Mouse (Mus musculus): Measurements from ENCODE around the gene Rtl5. TPM values are rescaled to one million over a fixed set of nuclear protein-coding genes. Genes with fewer than 3 reads are reported as not detected.

Gene Rtl5
- polyA plus RNA-seq (2017; shearing (Covaris generic)) = not detected

DNA sequence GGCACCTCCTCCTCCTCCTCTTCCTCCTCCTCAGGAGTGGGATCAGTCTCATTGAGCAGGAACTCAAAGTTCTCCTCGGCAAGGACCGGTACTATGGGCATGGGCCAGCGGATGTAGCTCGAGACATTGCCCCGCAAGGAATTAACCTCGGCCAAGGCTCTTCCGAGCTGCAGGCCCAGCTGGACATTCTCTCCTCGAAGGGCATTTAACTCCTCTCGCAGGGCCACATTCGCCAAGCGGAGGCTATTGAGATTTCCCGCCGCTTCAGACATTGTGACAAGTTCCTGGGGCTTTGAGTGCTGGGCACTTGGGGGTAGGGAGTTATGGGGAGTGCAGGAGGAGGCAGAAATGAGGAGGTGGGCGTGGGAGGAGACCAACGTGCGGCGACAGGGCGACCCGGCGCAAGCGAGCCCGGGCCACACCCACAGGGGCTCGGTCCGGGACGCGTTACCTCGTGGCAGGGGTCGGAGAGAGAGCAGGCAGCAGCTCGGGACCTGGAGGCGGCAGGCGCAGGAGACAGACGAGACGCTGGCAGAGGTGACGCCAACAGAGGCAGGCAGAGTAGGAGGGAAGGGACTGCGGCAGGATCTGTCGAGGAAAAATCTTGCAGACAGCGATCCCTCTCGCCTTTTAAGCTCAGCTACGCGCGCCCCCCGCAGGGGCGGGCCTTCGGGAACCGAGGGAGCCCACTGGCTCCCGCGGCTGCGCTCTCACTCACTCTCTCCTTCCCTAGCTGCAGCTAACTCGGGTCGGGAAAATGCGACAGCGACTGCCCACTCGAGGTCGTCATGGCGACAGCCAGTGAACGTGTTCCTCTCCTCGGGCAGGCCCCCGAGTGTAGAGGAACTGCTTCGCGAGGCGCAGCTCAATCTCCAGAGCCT, at the start of gene Rtl5:
Gene Rtl5, minus strand, starts transcription at position 714 of the 881 bp plus-strand sequence.

DNA sequence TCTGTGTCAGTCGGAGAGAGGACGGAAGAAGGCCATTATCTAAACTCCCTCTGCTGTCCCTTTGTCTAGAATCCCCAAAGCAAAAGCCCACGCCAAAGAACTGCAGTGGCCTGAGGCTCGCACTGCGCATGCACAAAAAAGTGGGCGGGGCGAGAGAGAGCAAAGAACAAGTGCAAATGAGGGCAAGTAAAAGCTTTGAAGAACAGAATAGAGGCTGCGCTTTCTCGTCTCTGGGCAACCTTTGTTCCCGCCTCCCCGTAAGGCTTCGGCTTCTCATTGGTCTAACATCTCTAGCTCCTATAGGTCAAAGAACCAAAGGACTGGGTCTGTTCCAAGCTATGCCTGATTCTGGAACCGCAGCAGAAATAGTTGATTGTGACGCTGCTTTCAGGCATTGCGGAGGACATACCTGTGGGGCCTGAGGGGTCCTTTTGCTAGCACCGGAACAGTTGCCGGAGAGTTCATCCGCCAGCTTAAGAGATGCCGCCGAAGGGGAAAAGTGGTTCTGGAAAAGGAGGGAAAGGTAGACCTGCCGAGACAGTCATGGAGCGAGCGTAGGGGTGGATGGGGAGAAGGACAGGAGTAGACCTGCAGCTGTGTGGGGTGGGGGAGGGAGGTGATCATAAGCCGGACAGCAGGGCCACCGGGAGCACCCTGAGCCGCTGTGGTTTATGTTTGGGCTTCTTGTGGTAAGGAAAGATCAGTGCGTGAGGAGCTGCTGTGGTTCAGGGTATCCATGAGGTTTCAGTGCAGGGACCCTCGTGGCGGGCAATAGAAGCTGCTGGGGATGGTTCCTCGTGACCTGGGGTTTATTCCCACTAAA, 48.1 kb upstream of the Rtl5 start, which contains the start of gene Pin4:
Gene Pin4, plus strand, starts transcription at position 406 of the 823 bp plus-strand sequence.

Other genes with a start within 250 kb of the Rtl5 start
- 0.21 TPM for gene Nhsl2, start 221.9 kb downstream of the Rtl5 start, polyA plus RNA-seq (2017; shearing (Covaris generic))
- 10.0 TPM for gene Pin4, start 48.1 kb upstream of the Rtl5 start, polyA plus RNA-seq (2017; shearing (Covaris generic))
- gene Ercc6l, start 85.8 kb upstream of the Rtl5 start, polyA plus RNA-seq (2017; shearing (Covaris generic)) = 2.1 TPM
- gene Rps4x, start 118.1 kb upstream of the Rtl5 start, polyA plus RNA-seq (2017; shearing (Covaris generic)) = 1,094 TPM
- not detected for gene Cited1, start 180.9 kb upstream of the Rtl5 start, polyA plus RNA-seq (2017; shearing (Covaris generic))